Mouse (Mus musculus): ENCODE measurements around the gene Trim67. TPM values are rescaled to one million over a fixed set of nuclear protein-coding genes. Genes with fewer than 3 reads are reported as not detected.

Gene Trim67
- total and polyA plus RNA-seq, 3 experiments, result 0.08 TPM; not detected in 2

GRCm38 (mm10) chr8:124862321-124863162, 69.7 kb downstream of the Trim67 start, which contains the start of the genes Gnpat and 2810004N23Rik (continued):
- TF ChIP-seq MAFK (IDR thresholded peaks at IDR 0.05; ENCODE audit: insufficient replicate concordance, low read length) (no peak), MEF2A (IDR thresholded peaks at IDR 0.05; ENCODE audit: borderline replicate concordance, low read depth, low read length) (no peak; the same call in 1 of the 2 replicates), TBP (conservative IDR thresholded peaks at IDR 0.05; ENCODE audit: low read depth, low read length) (peak; percentile 72; the same call in 1 of the 2 replicates), JUND (conservative IDR thresholded peaks at IDR 0.05; ENCODE audit: low read depth, low read length) (no peak), EP300 (IDR thresholded peaks at IDR 0.05; ENCODE audit: low read length) (no peak), GABPA (IDR thresholded peaks at IDR 0.05; ENCODE audit: insufficient replicate concordance, low read depth, low read length) (no peak; the same call in 1 of the 2 replicates), ETS1 (conservative IDR thresholded peaks at IDR 0.05; ENCODE audit: low read depth, low read length) (0 out of 2 replicates have a peak, but pooled peaks have one; percentile 32), KAT2A (IDR thresholded peaks at IDR 0.05; ENCODE audit: insufficient replicate concordance, low read length) (peak; percentile 74; the same call in 1 of the 2 replicates), NRF1 (IDR thresholded peaks at IDR 0.05; ENCODE audit: low read depth, low read length) (peak; percentile 87), ZKSCAN1 (IDR thresholded peaks at IDR 0.05; ENCODE audit: borderline replicate concordance, low read depth, low read length) (no peak), TCF12 (IDR thresholded peaks at IDR 0.05; ENCODE audit: low read depth, low read length) (peak; percentile 96), CHD1 (IDR thresholded peaks at IDR 0.05; ENCODE audit: low read depth, low read length) (0 out of 2 replicates have a peak, but pooled peaks have one; percentile 53), MYC (IDR thresholded peaks at IDR 0.05; ENCODE audit: low read depth, low read length) (peak; percentile 96), ZMIZ1 (IDR thresholded peaks at IDR 0.05; ENCODE audit: low read depth, low read length) (peak; percentile 94), MAX (IDR thresholded peaks at IDR 0.05; ENCODE audit: low read length) (peak; percentile 94), ZC3H11A (IDR thresholded peaks at IDR 0.05; ENCODE audit: low read depth, low read length) (no peak), POLR2A (IDR thresholded peaks at IDR 0.05; ENCODE audit: low read depth, low read length) (peak; percentile 98)

- peak overlapping the region; percentile 85; the same call in 1 of the 2 replicates for H3K4me2 ChIP-seq (ENCODE audit: insufficient read depth, low read depth, poor library complexity, severe bottlenecking)
- peak overlapping the region; percentile 95 to 100 (median 95) for H3K4me3 ChIP-seq (replicated peaks in 1 of 3; ENCODE audit: low read depth in 2 of 3, low read length in 2 of 3, poor library complexity in 1 of 3)
- peak overlapping the region; percentile 95 for H3K9ac ChIP-seq (ENCODE audit: insufficient read depth, low read depth)
- dilution Hi-C loops (cut with MboI; ENCODE audit: extremely low pct_ligation_motif_present, extremely low pct_unique_long_range_greater_than_20kb, low sequenced_read_pairs) (no loop called here), in situ Hi-C loops (cut with MboI; ENCODE audit: low pct_ligation_motif_present, low pct_unique_long_range_greater_than_20kb, low sequenced_read_pairs) (no loop called here)
- peaks cover 9 to 65% of the 10 kb centered on the region in 2 experiments for H3K4me1 ChIP-seq (ENCODE audit: control insufficient read depth in 1 of 2, insufficient read depth in 2 of 2)
- peak; percentile 34 for DNase-seq (ENCODE audit: extremely low read depth)
- H3K27ac ChIP-seq (ENCODE audit: insufficient read depth, low read depth), result peak overlapping the region; percentile 77
- H3K36me3 ChIP-seq (replicated peaks in 1 of 2; ENCODE audit: control insufficient read depth in 1 of 2, insufficient read depth in 1 of 2, low read length in 1 of 2), result peaks cover 30 to 61% of the 10 kb centered on the region in 2 experiments
- peaks cover 73% of the 10 kb centered on the region for H3K79me2 ChIP-seq (replicated peaks; ENCODE audit: control insufficient read depth, extremely low read depth, insufficient read depth, poor library complexity, severe bottlenecking)
- no peaks in the 10 kb centered on the region for H3K9me3 ChIP-seq (replicated peaks; ENCODE audit: low read length)
- TF ChIP-seq JUN (IDR thresholded peaks at IDR 0.05; ENCODE audit: insufficient read depth, low read depth, low read length) (no peak), ZNF384 (IDR thresholded peaks at IDR 0.05; ENCODE audit: low read depth, low read length) (no peak), NELFE (IDR thresholded peaks at IDR 0.05; ENCODE audit: low read depth, low read length) (peak; percentile 41), POLR2A (IDR thresholded peaks at IDR 0.05; ENCODE audit: low read depth, low read length) (peak; percentile 86; the same call in 1 of the 2 replicates), TCF12 (IDR thresholded peaks at IDR 0.05; ENCODE audit: low read depth, low read length) (no peak), CTCF (conservative IDR thresholded peaks at IDR 0.05 in 1 of 2, IDR thresholded peaks at IDR 0.05 in 1 of 2; ENCODE audit: low read depth in 2 of 2, low read length in 2 of 2) (no peak), TBP (conservative IDR thresholded peaks at IDR 0.05; ENCODE audit: low read depth, low read length) (no peak), ZMIZ1 (IDR thresholded peaks at IDR 0.05; ENCODE audit: low read depth, low read length) (0 out of 2 replicates have a peak, but pooled peaks have one; percentile 60)
- no peaks in the 10 kb centered on the region for H3K27me3 ChIP-seq (replicated peaks)
These were observed 70.3 kb downstream of the Trim67 start for GRCm38 (mm10) chr8:124863163-124863677.
